20 mouse cellular contexts compared by ENCODE assay signal in the genomic region with DNA sequence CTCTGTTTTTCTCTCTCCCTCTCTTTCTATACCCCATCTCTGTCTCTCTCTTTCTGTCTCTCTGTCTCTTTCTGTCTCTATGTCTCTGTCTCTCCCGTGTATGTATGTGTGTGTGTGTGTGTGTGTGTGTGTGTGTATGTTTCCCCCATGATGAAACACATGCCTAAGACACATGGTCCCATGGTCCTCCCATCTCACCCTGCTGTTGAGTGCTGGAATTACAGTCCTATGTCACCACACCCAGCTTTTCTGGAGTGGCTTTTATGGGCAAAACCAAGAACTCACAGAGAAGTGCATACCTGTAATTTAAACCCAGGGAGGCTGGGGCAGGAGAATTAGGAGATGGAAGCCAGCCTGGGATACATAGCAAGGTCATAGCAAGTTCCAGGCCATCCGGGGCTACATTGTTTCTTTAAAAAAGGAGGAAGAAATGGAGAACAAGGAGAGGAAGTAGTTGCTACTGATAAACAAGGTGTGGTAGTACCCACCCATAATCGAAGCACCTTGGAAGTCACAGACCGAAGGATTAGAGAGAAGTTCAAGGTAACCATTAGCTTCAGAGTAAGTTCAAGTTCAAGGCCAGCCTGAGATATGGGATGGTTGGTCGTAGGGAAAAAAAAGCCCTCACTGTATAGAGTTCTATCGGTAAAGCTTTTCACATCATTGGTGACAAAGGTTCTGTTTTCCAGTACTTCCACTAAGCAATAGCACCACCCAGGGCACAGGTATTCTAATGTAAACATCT. TPM values are rescaled to one million over a fixed set of nuclear protein-coding genes. Genes with fewer than 3 reads are reported as not detected.
DNase-seq lines count a peak whose midpoint lies in the region; ATAC-seq lines count a peak whose summit lies in the region.
"Had no signal": no experiment of that assay in that cellular context is flagged by ENCODE, and none has a peak within 500 bp of the region (broad histone marks: within the 10 kb centered on the region; RNA-seq: fewer than 3 reads in every experiment).

No protein-coding gene starts in this region.

- no peak overlapping the region for H3K4me2 ChIP-seq in limb, embryonic 15.5 days
- H3K4me2 ChIP-seq in forebrain, embryonic 13.5 days = no peak overlapping the region
- H3K4me2 ChIP-seq: hindbrain, embryonic 13.5 days; limb, embryonic 12.5 days had no signal

- no peak for DNase-seq in limb, embryonic 10.5 days (ENCODE audit: low spot score)
- DNase-seq in ES-CJ7 (ENCODE audit: low read depth, low spot score) (peak; percentile 88), ZHBTc4 (ENCODE audit: low read depth, low spot score) (peak; percentile 82)
- DNase-seq in left cerebral cortex, adult 11 months (ENCODE audit: low spot score) = no peak
- DNase-seq in thymus, postnatal 0 days (ENCODE audit: low spot score) = no peak
- DNase-seq: cerebellum, adult 11 months; cerebellum, postnatal 14 days; forebrain, postnatal 0 days; gastrocnemius, adult 2 months; kidney, postnatal 10 days; lung, postnatal 4 days; midbrain, embryonic 14.5 days; retina, postnatal 1 day had no signal

- no peaks in the 10 kb centered on the region for H3K27me3 ChIP-seq in limb, embryonic 15.5 days
- H3K27me3 ChIP-seq in limb, embryonic 10.5 days (ENCODE audit: low read depth, poor library complexity, severe bottlenecking) = no peaks in the 10 kb centered on the region
- no peaks in the 10 kb centered on the region for H3K27me3 ChIP-seq in forebrain, embryonic 13.5 days
- H3K27me3 ChIP-seq: hindbrain, embryonic 13.5 days; limb, embryonic 12.5 days had no signal

- no peak overlapping the region for H3K9ac ChIP-seq in limb, embryonic 15.5 days
- H3K9ac ChIP-seq in forebrain, embryonic 13.5 days = no peak overlapping the region
- H3K9ac ChIP-seq: forebrain, postnatal 0 days; hindbrain, embryonic 13.5 days; limb, embryonic 12.5 days had no signal

- H3K4me1 ChIP-seq in limb, embryonic 15.5 days = no peaks in the 10 kb centered on the region
- no peaks in the 10 kb centered on the region for H3K4me1 ChIP-seq in limb, embryonic 10.5 days
- no peaks in the 10 kb centered on the region for H3K4me1 ChIP-seq in forebrain, embryonic 13.5 days
- H3K4me1 ChIP-seq: hindbrain, embryonic 13.5 days; limb, embryonic 12.5 days had no signal

- H3K36me3 ChIP-seq in limb, embryonic 15.5 days = no peaks in the 10 kb centered on the region
- H3K36me3 ChIP-seq in limb, embryonic 10.5 days = no peaks in the 10 kb centered on the region
- no peaks in the 10 kb centered on the region for H3K36me3 ChIP-seq in forebrain, embryonic 13.5 days (ENCODE audit: poor library complexity, severe bottlenecking)
- H3K36me3 ChIP-seq: hindbrain, embryonic 13.5 days; limb, embryonic 12.5 days had no signal

- H3K4me3 ChIP-seq in limb, embryonic 15.5 days = no peak overlapping the region
- no peak overlapping the region for H3K4me3 ChIP-seq in limb, embryonic 10.5 days
- H3K4me3 ChIP-seq in forebrain, embryonic 13.5 days = no peak overlapping the region
- H3K4me3 ChIP-seq: gastrocnemius, adult 2 months; hindbrain, embryonic 13.5 days; layer of hippocampus, adult 2 months; left cerebral cortex, adult 2 months; limb, embryonic 12.5 days had no signal

- no peaks in the 10 kb centered on the region for H3K9me3 ChIP-seq in limb, embryonic 15.5 days
- H3K9me3 ChIP-seq in limb, embryonic 10.5 days (replicated peaks) = no peaks in the 10 kb centered on the region
- H3K9me3 ChIP-seq in forebrain, embryonic 13.5 days (replicated peaks) = no peaks in the 10 kb centered on the region
- H3K9me3 ChIP-seq: hindbrain, embryonic 13.5 days; limb, embryonic 12.5 days had no signal

- no peak for ATAC-seq in limb, embryonic 15.5 days (ENCODE audit: insufficient number of reproducible peaks, low FRiP score, low TSS enrichment, low read depth)
- peak; percentile 77 for ATAC-seq in megakaryocyte, adult 5-6 weeks (ENCODE audit: poor library complexity, severe bottlenecking)
- ATAC-seq in forebrain, embryonic 13.5 days = no peak
- ATAC-seq: forebrain, postnatal 0 days had no signal

- peak overlapping the region; percentile 7; the same call in 1 of the 2 replicates for H3K27ac ChIP-seq in limb, embryonic 15.5 days
- H3K27ac ChIP-seq in limb, embryonic 10.5 days = no peak overlapping the region
- H3K27ac ChIP-seq in forebrain, embryonic 13.5 days = no peak overlapping the region
- H3K27ac ChIP-seq: gastrocnemius, adult 2 months; hindbrain, embryonic 13.5 days; layer of hippocampus, adult 2 months; left cerebral cortex, adult 2 months; limb, embryonic 12.5 days had no signal

- WGBS in limb, embryonic 15.5 days = 89% methylated on average over 6 of the region's 6 CpGs
- 95% methylated on average over 6 of the region's 6 CpGs for WGBS in limb, embryonic 10.5 days
- WGBS in forebrain, embryonic 13.5 days = 95% methylated on average over 6 of the region's 6 CpGs

RNA-seq across cellular contexts. Expression of gene Gja1, which starts 29.4 kb away (rescaled TPM):
- 435 and 448 TPM in 2 replicates for polyA plus RNA-seq in limb, embryonic 15.5 days (2015; fragmentation: Nextera tagmentation; extraction: Ambion mirVana)
- 203 and 246 TPM in 2 replicates for polyA plus RNA-seq in limb, embryonic 10.5 days (2016; fragmentation: Nextera tagmentation; extraction: Ambion mirVana)
- 1.1 and 1.3 TPM in 2 replicates for total RNA-seq in megakaryocyte, adult 5-6 weeks (2015)
- 1.9 and 2.1 TPM in 2 replicates for total RNA-seq in megakaryocyte, adult 5-6 weeks (2017)
- 76.0 and 76.6 TPM in 2 replicates for polyA plus RNA-seq in forebrain, embryonic 13.5 days (2015; fragmentation: Nextera tagmentation; extraction: Ambion mirVana)
- polyA plus RNA-seq in thymus, postnatal 0 days (2015; fragmentation: Nextera tagmentation; extraction: Ambion mirVana) = 15.6 and 18.4 TPM in 2 replicates

Comparison
In these comparisons a context has a peak if more than half of its experiments do, and no peak if none do; other contexts are left out.
1. DNase-seq: peak in ES-CJ7 (single experiment) and ZHBTc4 (single experiment); none in limb, embryonic 10.5 days (single experiment), left cerebral cortex, adult 11 months (single experiment) and thymus, postnatal 0 days (single experiment).